Mouse (Mus musculus) megakaryocyte-erythroid progenitor cell, adult 5-6 weeks (primary cell): ENCODE data around the gene Xrn1. TPM values are rescaled to one million over a fixed set of nuclear protein-coding genes. Genes with fewer than 3 reads are reported as not detected.

Experiments used
- total RNA-seq, 2 experiments: library from RNA; stranded (forward) in 1 of 2; stranded (reverse) in 1 of 2; fragments of 200-1000, 215-1000 nt in 1 of 2; fragments of >200 nt in 1 of 2; fragmentation: Nextera tagmentation in 1 of 2; gene quantifications; 2 replicates each; pipeline ENCODE4 v1.2.3; 2014 to 2017

The Xrn1 gene
- total RNA-seq, 2 experiments from 2014 or later: 22.8 to 46.4 TPM

Other genes starting within 250 kb of the Xrn1 start
- 0.20 TPM in 1 of 2 replicates, not detected in the other for gene Trpc1, start 204.4 kb upstream of the Xrn1 start, total RNA-seq (2014; fragmentation: Nextera tagmentation)
- gene Trpc1, start 204.4 kb upstream of the Xrn1 start, total RNA-seq (2017): 0.09 TPM in 1 of 2 replicates, not detected in the other
- not detected in 2 replicates for gene Pls1, start 109.4 kb upstream of the Xrn1 start, total RNA-seq (2014; fragmentation: Nextera tagmentation)
- gene Pls1, start 109.4 kb upstream of the Xrn1 start, total RNA-seq (2017): 0.42 and 2.2 TPM in 2 replicates
- gene Atr, start 97.2 kb upstream of the Xrn1 start, total RNA-seq (2014; fragmentation: Nextera tagmentation): 34.8 and 53.1 TPM in 2 replicates
- gene Atr, start 97.2 kb upstream of the Xrn1 start, total RNA-seq (2017): 61.9 and 85.5 TPM in 2 replicates
- gene Gk5, start 164.6 kb downstream of the Xrn1 start, total RNA-seq (2014; fragmentation: Nextera tagmentation): 1.4 and 1.5 TPM in 2 replicates
- gene Gk5, start 164.6 kb downstream of the Xrn1 start, total RNA-seq (2017): 2.0 and 3.5 TPM in 2 replicates
- gene Tfdp2, start 241.5 kb downstream of the Xrn1 start, total RNA-seq (2014; fragmentation: Nextera tagmentation): 44.1 and 53.9 TPM in 2 replicates
- gene Tfdp2, start 241.5 kb downstream of the Xrn1 start, total RNA-seq (2017): 67.6 and 88.7 TPM in 2 replicates